Mouse (Mus musculus) CD8-positive naive resting alpha-beta T cell, adult 2 months (primary cell): ENCODE measurements around the gene Dio2.

ENCODE experiments used
- DNase-seq, 2 experiments: peaks; one replicate each; pipeline ENCODE4 v3.0.0; 2022; ENCODE audit warnings: low read depth in 2 of 2, low spot score in 2 of 2

Gene Dio2

GRCm38 (mm10) chr12:90738388-90739223 lies at the start of gene Dio2:
Dio2 (minus strand) TSS chr12:90738438.
- DNase-seq: no peak

- no peak for DNase-seq
Measured at GRCm38 (mm10) chr12:90781438-90781837, 43.2 kb upstream of the Dio2 start.

- DNase-seq: no peak
Measured at GRCm38 (mm10) chr12:90744752-90745151, 6.5 kb upstream of the Dio2 start.

- DNase-seq: no peak
Measured at GRCm38 (mm10) chr12:90743633-90744032, 5.4 kb upstream of the Dio2 start.

- peak; percentile 11 to 33 for DNase-seq
Measured at GRCm38 (mm10) chr12:90740468-90740867, 2.2 kb upstream of the Dio2 start.

GRCm38 (mm10) chr12:90737932-90738331 lies 306 bp downstream of the Dio2 start:
- DNase-seq: no peak

GRCm38 (mm10) chr12:90735447-90735846 lies 2.8 kb downstream of the Dio2 start:
- no peak for DNase-seq

GRCm38 (mm10) chr12:90734503-90734902 lies 3.7 kb downstream of the Dio2 start:
- DNase-seq: no peak

GRCm38 (mm10) chr12:90733721-90734120 lies 4.5 kb downstream of the Dio2 start:
- no peak for DNase-seq

- peak; percentile 5 to 23 for DNase-seq
Measured at GRCm38 (mm10) chr12:90729648-90730047, 8.6 kb downstream of the Dio2 start.

GRCm38 (mm10) chr12:90725107-90725506 lies 13.1 kb downstream of the Dio2 start:
- DNase-seq: no peak

- DNase-seq: no peak
Measured at GRCm38 (mm10) chr12:90724644-90725043, 13.6 kb downstream of the Dio2 start.

GRCm38 (mm10) chr12:90694135-90694534 lies 44.1 kb downstream of the Dio2 start:
- no peak for DNase-seq
